Mouse (Mus musculus): ENCODE measurements around the gene Zic5. TPM values are rescaled to one million over a fixed set of nuclear protein-coding genes. Genes with fewer than 3 reads are reported as not detected.

Gene Zic5
- polyA plus RNA-seq, 1 experiment from 2014 or later: 0.06 TPM

- Histone ChIP-seq H3K4me1 (ENCODE audit: insufficient read depth, low read length) (no peaks in the 10 kb centered on the region), H3K4me2 (replicated peaks; ENCODE audit: low read depth, low read length) (no peak overlapping the region), H3K27me3 (ENCODE audit: insufficient read depth, low read length) (no peaks in the 10 kb centered on the region), H3K4me3 (ENCODE audit: low read length) (no peak overlapping the region), H3K9ac (replicated peaks; ENCODE audit: low read length) (no peak overlapping the region), H3K27ac (ENCODE audit: low read length) (no peak overlapping the region), H3K9me3 (ENCODE audit: low read length) (no peaks in the 10 kb centered on the region), H3K36me3 (ENCODE audit: insufficient read depth, low read length) (no peaks in the 10 kb centered on the region)
- WGBS: 58% methylated on average over 10 of the region's 10 CpGs
- no peak for ATAC-seq (ENCODE audit: low FRiP score, low TSS enrichment)
Measured at GRCm38 (mm10) chr14:122436850-122437249, 28.6 kb downstream of the Zic5 start.

DNA sequence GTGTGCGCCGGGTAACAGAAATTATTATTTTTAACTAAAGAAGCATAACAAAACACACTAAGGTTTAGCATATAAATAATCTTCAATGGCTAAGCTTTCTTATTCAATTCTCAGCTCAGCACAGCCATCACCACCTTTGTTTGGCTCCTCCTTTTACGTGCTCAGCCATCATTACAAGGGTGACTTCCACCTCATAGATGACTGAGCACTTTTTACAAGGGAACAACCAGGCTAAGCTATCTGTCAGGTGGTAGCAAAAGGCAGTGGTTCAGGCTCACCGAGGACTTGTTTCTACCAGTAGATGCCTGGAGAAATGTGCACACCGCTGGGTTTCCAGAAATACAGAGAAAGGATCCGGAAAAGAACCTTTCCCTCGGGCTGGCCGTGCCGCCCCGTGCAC is 31.4 kb downstream of the Zic5 start:
- no peak for ATAC-seq (ENCODE audit: low FRiP score, low TSS enrichment)
- H3K4me1 ChIP-seq (ENCODE audit: insufficient read depth, low read length): no peaks in the 10 kb centered on the region
- 77% methylated on average over 10 of the region's 10 CpGs for WGBS

DNA sequence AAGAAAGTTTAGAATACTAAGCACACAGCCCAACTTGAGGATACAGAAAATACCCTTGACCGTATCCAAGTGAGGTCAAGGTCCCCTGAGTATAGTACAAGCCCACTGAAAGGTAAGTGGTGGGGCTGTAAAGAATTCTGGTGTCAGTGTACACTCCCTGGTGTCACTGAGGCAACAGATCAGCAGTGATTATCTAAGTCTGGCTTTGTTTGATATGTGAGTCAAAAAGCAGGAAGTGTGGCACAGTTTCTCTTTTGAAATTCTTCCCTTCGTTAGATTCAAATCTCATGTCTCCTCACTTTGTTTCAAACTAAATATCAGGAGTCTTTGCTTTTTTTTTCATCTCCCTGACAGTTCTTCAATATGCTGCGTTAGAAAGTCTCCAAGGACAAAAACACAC is 32.9 kb downstream of the Zic5 start:
- WGBS: 62% methylated on average over 3 of the region's 3 CpGs
- Histone ChIP-seq H3K27ac (ENCODE audit: low read length) (no peak overlapping the region), H3K4me3 (ENCODE audit: low read length) (no peak overlapping the region), H3K36me3 (ENCODE audit: insufficient read depth, low read length) (no peaks in the 10 kb centered on the region), H3K4me2 (replicated peaks; ENCODE audit: low read depth, low read length) (no peak overlapping the region), H3K9ac (replicated peaks; ENCODE audit: low read length) (no peak overlapping the region), H3K9me3 (ENCODE audit: low read length) (no peaks in the 10 kb centered on the region), H3K27me3 (ENCODE audit: insufficient read depth, low read length) (no peaks in the 10 kb centered on the region), H3K4me1 (ENCODE audit: insufficient read depth, low read length) (no peaks in the 10 kb centered on the region)
- no peak for ATAC-seq (ENCODE audit: low FRiP score, low TSS enrichment)

More for the DNA sequence above, 31.4 kb downstream of the Zic5 start:
- Histone ChIP-seq H3K4me3 (ENCODE audit: low read length) (no peak overlapping the region), H3K27me3 (ENCODE audit: insufficient read depth, low read length) (no peaks in the 10 kb centered on the region), H3K4me2 (replicated peaks; ENCODE audit: low read depth, low read length) (no peak overlapping the region), H3K27ac (ENCODE audit: low read length) (no peak overlapping the region), H3K9me3 (ENCODE audit: low read length) (no peaks in the 10 kb centered on the region), H3K9ac (replicated peaks; ENCODE audit: low read length) (no peak overlapping the region), H3K36me3 (ENCODE audit: insufficient read depth, low read length) (no peaks in the 10 kb centered on the region)

DNA sequence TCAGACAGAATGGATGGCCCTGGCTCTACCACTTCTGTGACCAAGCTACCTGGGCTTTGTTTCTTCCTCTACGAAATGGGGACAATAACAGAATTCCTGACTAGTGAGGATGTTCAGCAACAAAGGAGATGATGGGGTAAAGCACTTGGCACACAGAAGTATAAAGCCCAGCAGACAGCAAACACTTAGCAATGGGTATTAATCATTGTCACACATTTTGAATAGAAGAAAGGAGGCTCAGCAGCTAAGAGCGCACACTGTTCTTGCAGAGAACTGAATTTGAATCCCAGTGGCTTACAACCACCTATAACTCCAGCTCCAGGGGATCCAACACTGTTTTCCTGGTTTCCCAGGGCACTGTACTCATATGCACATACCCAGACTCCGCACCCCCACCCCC is 37.8 kb downstream of the Zic5 start:
- peaks cover 3% of the 10 kb centered on the region; the same call in 1 of the 2 replicates for H3K4me1 ChIP-seq (ENCODE audit: insufficient read depth, low read length)
- H3K4me2 ChIP-seq (replicated peaks; ENCODE audit: low read depth, low read length): no peak overlapping the region
- H3K9me3 ChIP-seq (ENCODE audit: low read length): no peaks in the 10 kb centered on the region
- no peak overlapping the region for H3K4me3 ChIP-seq (ENCODE audit: low read length)
- WGBS: 85% methylated on average over 3 of the region's 3 CpGs
- ATAC-seq (ENCODE audit: low FRiP score, low TSS enrichment): no peak
- H3K27ac ChIP-seq (ENCODE audit: low read length): no peak overlapping the region
- no peak overlapping the region for H3K9ac ChIP-seq (replicated peaks; ENCODE audit: low read length)
- no peaks in the 10 kb centered on the region for H3K36me3 ChIP-seq (ENCODE audit: insufficient read depth, low read length)
- no peaks in the 10 kb centered on the region for H3K27me3 ChIP-seq (ENCODE audit: insufficient read depth, low read length)

DNA sequence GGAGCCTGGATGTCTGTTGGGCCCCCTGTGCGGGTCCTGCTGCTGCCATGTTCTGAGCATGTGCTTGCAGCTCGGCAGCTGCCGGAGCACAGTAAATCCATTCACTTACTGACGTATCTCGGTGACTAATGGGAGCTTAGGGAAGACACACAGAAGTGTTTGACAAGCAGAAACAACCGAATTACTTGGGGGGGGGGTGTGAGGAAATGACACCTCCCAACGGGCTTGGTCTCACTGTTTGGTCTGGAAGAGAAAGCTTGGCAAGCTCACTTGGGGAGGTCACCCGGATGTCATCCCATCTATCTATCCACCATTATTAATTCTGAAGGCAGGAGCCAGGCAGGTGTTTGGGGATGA is 38.3 kb downstream of the Zic5 start:
- H3K36me3 ChIP-seq (ENCODE audit: insufficient read depth, low read length): no peaks in the 10 kb centered on the region
- no peaks in the 10 kb centered on the region for H3K27me3 ChIP-seq (ENCODE audit: insufficient read depth, low read length)
- 29% methylated on average over 8 of the region's 8 CpGs for WGBS
- H3K4me1 ChIP-seq (ENCODE audit: insufficient read depth, low read length): peaks cover 3% of the 10 kb centered on the region; the same call in 1 of the 2 replicates
- H3K9me3 ChIP-seq (ENCODE audit: low read length): no peaks in the 10 kb centered on the region
- H3K4me2 ChIP-seq (replicated peaks; ENCODE audit: low read depth, low read length): no peak overlapping the region
- peak; percentile 43; the same call in 1 of the 2 replicates for ATAC-seq (ENCODE audit: low FRiP score, low TSS enrichment)
- no peak overlapping the region for H3K4me3 ChIP-seq (ENCODE audit: low read length)
- no peak overlapping the region for H3K9ac ChIP-seq (replicated peaks; ENCODE audit: low read length)
- no peak overlapping the region for H3K27ac ChIP-seq (ENCODE audit: low read length)

DNA sequence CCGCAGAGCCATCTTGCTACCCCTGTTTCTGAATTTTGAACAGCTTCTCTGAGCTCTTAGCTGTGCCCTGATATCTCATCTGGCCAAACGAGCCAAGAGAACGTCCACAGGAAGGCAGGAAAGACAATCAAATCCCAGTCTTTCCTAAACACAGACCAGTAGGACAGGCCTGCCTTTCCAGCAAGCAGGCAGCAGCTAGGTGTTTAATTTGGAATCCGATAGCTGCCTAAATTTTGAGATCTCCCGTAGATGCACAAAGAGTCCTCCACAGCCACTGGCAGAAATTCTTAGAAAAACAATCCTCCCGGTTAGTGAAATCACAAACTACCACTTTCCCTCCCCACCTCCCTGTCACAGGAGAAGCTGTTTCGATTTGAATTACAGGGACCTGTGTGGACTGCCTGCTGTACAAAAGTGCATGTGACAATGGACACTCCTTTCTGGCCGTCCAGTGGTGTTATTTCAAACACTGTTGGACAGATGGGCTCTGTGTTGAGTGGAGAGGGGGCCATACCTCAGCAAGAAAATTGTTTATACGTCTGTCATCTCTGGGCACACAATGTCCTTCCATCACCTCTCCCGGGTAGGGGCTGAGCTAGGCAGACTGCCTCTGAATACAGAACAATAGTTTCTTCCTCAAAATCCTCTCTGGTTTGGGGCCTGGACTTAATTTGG is 38.8 kb downstream of the Zic5 start:
- 23% methylated on average over 10 of the region's 10 CpGs for WGBS

DNA sequence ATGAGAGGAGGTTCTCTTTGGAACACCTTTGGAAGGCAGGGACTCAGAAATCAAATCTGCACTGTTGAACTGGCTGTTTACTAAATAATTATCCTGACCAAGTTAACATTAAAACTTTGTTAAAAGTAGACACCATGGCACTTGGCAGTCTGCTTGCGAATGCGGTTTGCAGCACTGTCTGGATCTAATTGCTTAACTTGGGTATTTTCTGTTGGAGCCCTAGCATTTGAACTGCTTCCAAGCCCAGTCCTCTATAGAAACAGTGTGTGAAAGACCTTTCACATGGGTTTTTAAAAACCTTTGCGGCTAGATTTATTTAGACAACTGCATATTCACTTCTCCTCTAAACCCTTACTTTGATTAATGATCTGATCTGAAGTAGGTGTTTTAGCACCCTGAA is 41.0 kb downstream of the Zic5 start:
- Histone ChIP-seq H3K27me3 (ENCODE audit: insufficient read depth, low read length) (no peaks in the 10 kb centered on the region), H3K9ac (replicated peaks; ENCODE audit: low read length) (no peak overlapping the region), H3K27ac (ENCODE audit: low read length) (no peak overlapping the region), H3K36me3 (ENCODE audit: insufficient read depth, low read length) (no peaks in the 10 kb centered on the region), H3K9me3 (ENCODE audit: low read length) (no peaks in the 10 kb centered on the region), H3K4me1 (ENCODE audit: insufficient read depth, low read length) (peaks cover 3% of the 10 kb centered on the region; the same call in 1 of the 2 replicates), H3K4me2 (replicated peaks; ENCODE audit: low read depth, low read length) (no peak overlapping the region), H3K4me3 (ENCODE audit: low read length) (no peak overlapping the region)
- no peak for ATAC-seq (ENCODE audit: low FRiP score, low TSS enrichment)
- 79% methylated on average over 3 of the region's 3 CpGs for WGBS

More for the DNA sequence above, 38.8 kb downstream of the Zic5 start:
- Histone ChIP-seq H3K9me3 (ENCODE audit: low read length) (no peaks in the 10 kb centered on the region), H3K4me2 (replicated peaks; ENCODE audit: low read depth, low read length) (no peak overlapping the region), H3K36me3 (ENCODE audit: insufficient read depth, low read length) (no peaks in the 10 kb centered on the region), H3K4me3 (ENCODE audit: low read length) (no peak overlapping the region), H3K4me1 (ENCODE audit: insufficient read depth, low read length) (peaks cover 3% of the 10 kb centered on the region; the same call in 1 of the 2 replicates), H3K9ac (replicated peaks; ENCODE audit: low read length) (no peak overlapping the region), H3K27me3 (ENCODE audit: insufficient read depth, low read length) (no peaks in the 10 kb centered on the region), H3K27ac (ENCODE audit: low read length) (no peak overlapping the region)
- ATAC-seq (ENCODE audit: low FRiP score, low TSS enrichment): peak; percentile 77; the same call in 1 of the 2 replicates

- ATAC-seq (ENCODE audit: low FRiP score, low TSS enrichment): no peak
- 41% methylated on average over 4 of the region's 4 CpGs for WGBS
- no peak overlapping the region for H3K9ac ChIP-seq (replicated peaks; ENCODE audit: low read length)
- H3K9me3 ChIP-seq (ENCODE audit: low read length): no peaks in the 10 kb centered on the region
- no peak overlapping the region for H3K4me3 ChIP-seq (ENCODE audit: low read length)
- H3K27me3 ChIP-seq (ENCODE audit: insufficient read depth, low read length): 0 out of 2 replicates have a peak, but pooled peaks cover 8% of the 10 kb centered on the region
- H3K27ac ChIP-seq (ENCODE audit: low read length): no peak overlapping the region
- H3K4me2 ChIP-seq (replicated peaks; ENCODE audit: low read depth, low read length): no peak overlapping the region
- H3K36me3 ChIP-seq (ENCODE audit: insufficient read depth, low read length): no peaks in the 10 kb centered on the region
- H3K4me1 ChIP-seq (ENCODE audit: insufficient read depth, low read length): no peaks in the 10 kb centered on the region
Measured at GRCm38 (mm10) chr14:122416166-122416771, 49.2 kb downstream of the Zic5 start.

GRCm38 (mm10) chr14:122414786-122415185 is 50.7 kb downstream of the Zic5 start:
- 89% methylated on average over 2 of the region's 2 CpGs for WGBS
- H3K27ac ChIP-seq (ENCODE audit: low read length): no peak overlapping the region
- no peaks in the 10 kb centered on the region for H3K9me3 ChIP-seq (ENCODE audit: low read length)
- H3K27me3 ChIP-seq (ENCODE audit: insufficient read depth, low read length): peaks cover 14% of the 10 kb centered on the region; the same call in 1 of the 2 replicates
- H3K4me3 ChIP-seq (ENCODE audit: low read length): no peak overlapping the region
- ATAC-seq (ENCODE audit: low FRiP score, low TSS enrichment): no peak
- H3K4me1 ChIP-seq (ENCODE audit: insufficient read depth, low read length): no peaks in the 10 kb centered on the region
- no peak overlapping the region for H3K9ac ChIP-seq (replicated peaks; ENCODE audit: low read length)
- H3K4me2 ChIP-seq (replicated peaks; ENCODE audit: low read depth, low read length): no peak overlapping the region
- no peaks in the 10 kb centered on the region for H3K36me3 ChIP-seq (ENCODE audit: insufficient read depth, low read length)

DNA sequence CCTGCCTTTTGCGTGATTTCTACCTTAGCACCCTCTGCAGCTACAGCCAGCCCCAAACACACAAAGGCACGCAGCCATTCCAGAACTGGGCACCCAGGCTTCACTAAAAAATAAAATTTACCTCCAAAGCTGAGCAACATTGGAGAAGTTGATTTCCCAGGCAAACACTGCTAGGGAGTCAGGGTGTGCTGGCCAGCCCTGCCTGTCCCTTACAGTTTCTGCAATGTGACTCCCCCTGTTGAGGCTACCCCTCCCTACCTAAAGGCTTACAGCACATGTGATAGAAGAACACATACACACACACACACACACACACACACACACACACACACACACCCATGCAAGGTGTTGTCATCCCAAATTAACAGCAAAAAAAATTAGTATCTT is 51.9 kb downstream of the Zic5 start:
- Histone ChIP-seq H3K27ac (ENCODE audit: low read length) (no peak overlapping the region), H3K9me3 (ENCODE audit: low read length) (no peaks in the 10 kb centered on the region), H3K4me3 (ENCODE audit: low read length) (no peak overlapping the region), H3K4me2 (replicated peaks; ENCODE audit: low read depth, low read length) (no peak overlapping the region), H3K36me3 (ENCODE audit: insufficient read depth, low read length) (no peaks in the 10 kb centered on the region), H3K27me3 (ENCODE audit: insufficient read depth, low read length) (peaks cover 21% of the 10 kb centered on the region; the same call in 1 of the 2 replicates), H3K9ac (replicated peaks; ENCODE audit: low read length) (no peak overlapping the region), H3K4me1 (ENCODE audit: insufficient read depth, low read length) (no peaks in the 10 kb centered on the region)
- no peak for ATAC-seq (ENCODE audit: low FRiP score, low TSS enrichment)
- 51% methylated on average over 2 of the region's 2 CpGs for WGBS

All from kidney, embryonic 16.5 days (tissue).